Mouse (Mus musculus) erythroblast, adult 5-6 weeks (primary cell): ENCODE data around the gene Ttc13. TPM values are rescaled to one million over a fixed set of nuclear protein-coding genes. Genes with fewer than 3 reads are reported as not detected.

ENCODE experiments used
- ATAC-seq: replicated peaks from 2 replicates; pipeline ENCODE4 v1.8.0; 2016; ENCODE audit warnings: moderate number of reproducible peaks, mild to moderate bottlenecking, moderate TSS enrichment, inconsistent platforms; ENCODE audit not compliant: poor library complexity, low FRiP score, severe bottlenecking
- total RNA-seq, 2 experiments: library from RNA; stranded (forward) in 1 of 2; stranded (reverse) in 1 of 2; fragments of 150-400 nt in 1 of 2; fragments of 200-764, 138-1000 nt in 1 of 2; gene quantifications; 2 replicates each; pipeline versions ENCODE4 v1.2.3 to v1.2.4; 2015 to 2017; ENCODE audit warnings: low replicate concordance in 2 of 2

Ttc13 gene
- total RNA-seq (2015; ENCODE audit: low replicate concordance) (13.1 and 15.3 TPM in 2 replicates), total RNA-seq (2017; ENCODE audit: low replicate concordance) (8.8 and 18.3 TPM in 2 replicates)

DNA sequence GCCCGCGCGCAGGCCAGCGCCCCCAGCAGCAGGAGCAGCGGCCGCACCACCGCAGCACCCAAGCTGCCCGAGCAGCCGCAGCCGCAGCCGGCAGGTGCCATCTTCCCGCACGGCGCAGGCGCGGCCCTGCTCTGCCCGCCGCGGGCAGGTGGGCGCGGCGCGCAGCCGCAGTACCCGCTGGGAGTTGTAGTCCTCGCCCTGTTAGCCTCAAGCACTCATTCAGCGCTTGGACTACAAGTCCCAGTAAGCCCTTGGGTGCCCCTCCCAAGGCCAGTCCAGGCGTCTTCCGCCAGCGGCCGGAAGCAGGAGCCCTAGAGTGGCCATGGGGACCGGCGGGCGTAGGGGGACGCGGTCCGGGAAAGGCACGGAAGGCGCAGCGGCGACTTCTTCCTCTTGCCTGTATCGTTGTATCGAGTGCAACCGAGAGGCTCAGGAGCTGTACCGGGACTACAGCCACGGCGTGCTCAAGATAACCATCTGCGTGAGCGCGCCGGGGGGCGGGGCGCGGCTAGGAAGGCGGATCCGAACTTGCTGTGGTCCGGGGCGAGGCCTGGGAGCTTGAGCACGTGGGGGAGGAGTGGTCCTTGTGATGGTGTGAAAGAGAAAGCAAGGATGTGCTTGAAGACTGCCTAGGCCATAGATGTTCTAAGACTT lies at the start of gene Ttc13, which contains the start of gene Arv1:
TSS of gene Ttc13 (minus strand) at position 122 of the 654 bp plus-strand sequence.
TSS of gene Arv1 (plus strand) at position 278 of the 654 bp plus-strand sequence.
- peak; percentile 97 for ATAC-seq

GRCm38 (mm10) chr8:124763061-124763460 lies 41.3 kb upstream of the Ttc13 start:
- no peak for ATAC-seq

DNA sequence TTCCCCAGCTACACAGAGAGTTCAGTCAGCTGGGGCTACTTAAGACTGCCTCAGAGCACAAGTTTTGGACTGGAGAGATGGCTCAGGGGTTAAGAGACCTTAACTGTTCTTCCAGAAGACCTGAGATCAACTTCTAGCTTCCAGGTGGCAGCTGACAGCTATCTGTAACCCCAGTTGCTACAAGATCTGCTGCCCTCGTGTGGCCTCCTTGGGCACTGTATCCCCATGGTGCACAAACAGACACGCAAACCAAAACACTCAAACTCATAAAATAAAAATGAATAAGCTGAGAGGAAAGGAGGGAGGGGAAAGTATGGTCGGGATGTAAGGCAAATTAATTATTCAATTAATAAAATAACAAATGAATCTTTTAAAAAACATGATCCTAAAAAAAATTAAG lies 36.8 kb upstream of the Ttc13 start:
- ATAC-seq: no peak

DNA sequence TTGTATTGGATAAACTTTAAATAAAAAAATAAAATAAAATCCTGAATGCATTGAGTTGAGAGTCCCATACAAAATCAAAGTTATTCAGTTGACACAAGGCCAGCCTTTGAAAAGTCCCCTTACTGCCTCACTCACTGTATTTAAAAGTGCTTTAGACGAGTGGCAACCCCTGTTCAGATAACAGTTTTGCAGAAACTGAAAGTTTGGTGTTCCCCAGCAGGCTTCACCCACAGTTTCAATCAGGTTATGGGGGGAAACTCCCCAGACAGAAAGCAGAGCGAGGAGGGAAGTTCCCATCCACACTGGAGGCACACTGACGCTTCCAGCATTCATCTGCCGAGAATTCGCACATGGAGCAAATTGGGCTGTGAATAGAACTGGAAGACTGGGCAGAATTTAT lies 34.8 kb upstream of the Ttc13 start:
- ATAC-seq: no peak

- ATAC-seq: no peak
Observed at GRCm38 (mm10) chr8:124756153-124756552, 34.4 kb upstream of the Ttc13 start.

DNA sequence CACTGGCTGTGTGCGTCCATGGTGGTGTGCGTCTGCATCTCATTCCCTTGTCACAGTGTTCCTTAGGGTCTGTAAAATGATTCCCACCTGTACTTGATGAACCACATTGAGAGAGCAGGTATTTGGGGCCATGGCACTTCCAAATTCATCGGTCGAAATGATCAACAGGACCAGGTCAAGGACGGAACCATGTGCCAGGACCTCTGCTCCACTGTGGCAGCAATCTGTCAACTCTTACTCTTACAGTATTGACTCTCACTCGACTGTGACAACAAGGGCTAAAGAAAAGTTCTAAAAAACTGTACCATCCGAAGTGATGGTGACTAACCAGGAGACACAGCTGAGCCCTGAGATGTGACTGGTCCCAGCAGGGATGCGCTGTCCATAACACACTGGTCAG lies 33.7 kb upstream of the Ttc13 start:
- no peak for ATAC-seq

- ATAC-seq: no peak
Observed at GRCm38 (mm10) chr8:124754792-124755190, 33.0 kb upstream of the Ttc13 start.

DNA sequence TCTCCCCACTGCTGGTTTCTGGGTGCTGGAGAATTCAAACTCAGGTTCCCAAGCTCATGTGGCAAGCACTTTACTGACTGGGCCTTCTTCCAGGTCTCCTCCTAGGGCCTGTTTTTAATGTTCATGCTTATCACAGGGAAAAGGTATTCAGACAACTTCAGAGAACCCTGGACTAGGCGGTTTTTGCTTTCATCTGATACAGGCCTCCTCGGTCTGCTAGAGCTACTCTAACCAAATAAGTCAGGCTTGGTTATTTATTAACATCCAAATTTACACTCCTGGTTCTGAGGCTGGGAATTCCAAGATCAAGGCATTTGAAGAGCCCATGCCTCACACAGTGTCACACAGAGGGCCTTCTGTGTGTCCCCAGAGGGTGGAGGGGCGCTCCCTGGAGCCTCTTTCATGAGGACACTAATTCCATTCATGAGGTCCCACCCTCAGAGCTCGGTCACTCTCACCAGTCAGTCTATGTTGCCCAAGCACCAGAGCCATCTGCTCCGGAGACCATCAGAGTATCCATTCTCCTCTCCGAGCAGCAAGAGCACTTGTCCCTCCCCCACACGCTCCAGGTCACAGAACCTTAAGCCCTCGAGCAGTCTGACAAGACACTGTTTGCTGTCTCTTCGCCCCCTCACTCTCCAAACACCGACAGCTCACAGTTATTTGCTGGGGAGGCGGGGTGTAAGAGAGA lies 32.5 kb upstream of the Ttc13 start:
- ATAC-seq: no peak

- no peak for ATAC-seq
Observed at GRCm38 (mm10) chr8:124752325-124752862, 30.6 kb upstream of the Ttc13 start.

DNA sequence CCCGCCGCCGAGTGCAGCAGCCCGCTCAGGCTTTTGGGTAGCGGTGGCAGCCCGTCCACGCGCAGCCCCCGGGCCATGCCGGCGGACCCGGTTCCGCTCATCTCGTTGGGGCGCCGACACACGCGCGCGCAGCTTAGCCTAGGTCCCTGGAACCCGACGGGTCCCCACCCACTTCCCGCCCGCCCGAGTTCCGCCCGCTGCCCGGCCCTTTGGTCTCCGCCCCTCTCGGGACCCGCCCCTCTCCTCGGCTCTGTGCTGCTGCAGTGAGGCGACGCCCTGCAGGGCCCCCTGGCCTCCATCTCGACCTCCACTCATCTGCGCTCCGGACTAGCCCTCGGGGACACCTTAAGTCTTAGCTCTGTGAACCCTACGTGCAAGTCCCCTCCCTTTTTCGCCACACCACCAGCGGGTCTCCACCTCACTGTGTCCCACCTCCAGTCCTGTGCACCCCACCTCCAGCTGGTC lies 30.0 kb upstream of the Ttc13 start, which contains the start of gene Fam89a:
TSS of gene Fam89a (minus strand) at position 124 of the 465 bp plus-strand sequence.
- no peak; the same call in 1 of the 2 replicates for ATAC-seq

GRCm38 (mm10) chr8:124751191-124751590 lies 29.4 kb upstream of the Ttc13 start:
- no peak for ATAC-seq

- ATAC-seq: no peak
Observed at GRCm38 (mm10) chr8:124746661-124747060, 24.9 kb upstream of the Ttc13 start.

DNA sequence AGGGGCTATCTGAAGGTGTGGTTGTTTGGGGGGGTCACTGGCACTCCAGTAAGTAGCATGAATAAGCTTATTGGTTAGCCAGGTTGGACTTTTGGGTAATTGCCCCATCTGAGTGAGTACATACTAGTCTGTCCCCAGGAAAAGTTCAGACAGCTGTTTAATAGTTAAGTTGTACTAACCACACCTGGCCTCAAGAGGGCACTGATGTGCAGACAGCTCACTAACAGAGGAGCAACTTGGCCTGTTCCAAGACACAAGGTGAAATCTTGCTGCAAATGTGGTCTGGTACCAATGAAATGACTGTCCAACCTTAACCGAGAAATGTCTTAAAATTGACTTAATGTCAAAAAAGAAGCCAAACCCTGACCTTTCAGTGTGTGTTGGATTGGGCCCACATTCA lies 17.5 kb upstream of the Ttc13 start:
- peak; percentile 65 for ATAC-seq

GRCm38 (mm10) chr8:124735371-124735911 lies 13.7 kb upstream of the Ttc13 start:
- no peak for ATAC-seq

DNA sequence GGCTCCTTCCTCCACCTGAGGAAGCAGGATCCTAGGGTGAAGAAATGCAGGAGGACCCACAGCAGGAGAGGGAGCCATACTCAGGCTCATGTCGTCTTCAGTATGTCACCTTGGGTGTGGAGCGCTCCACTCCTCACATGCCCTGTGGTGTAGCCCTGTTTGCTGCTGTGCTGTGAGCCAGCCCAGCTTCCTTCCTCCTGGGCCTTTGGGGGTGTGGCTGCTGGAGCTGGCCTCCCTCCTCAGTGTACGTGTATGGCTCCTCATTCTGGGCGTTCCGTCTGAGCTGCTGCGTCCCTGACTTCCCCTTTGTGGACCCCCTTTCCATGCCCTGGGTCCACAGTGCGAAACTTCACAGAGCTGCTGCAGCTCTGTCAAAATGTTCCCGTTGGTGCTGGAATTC lies 11.0 kb upstream of the Ttc13 start:
- ATAC-seq: no peak

GRCm38 (mm10) chr8:124724301-124724700 lies 2.5 kb upstream of the Ttc13 start:
- ATAC-seq: no peak

- peak; percentile 4 for ATAC-seq
Observed at GRCm38 (mm10) chr8:124720938-124721861, 583 bp downstream of the Ttc13 start.

DNA sequence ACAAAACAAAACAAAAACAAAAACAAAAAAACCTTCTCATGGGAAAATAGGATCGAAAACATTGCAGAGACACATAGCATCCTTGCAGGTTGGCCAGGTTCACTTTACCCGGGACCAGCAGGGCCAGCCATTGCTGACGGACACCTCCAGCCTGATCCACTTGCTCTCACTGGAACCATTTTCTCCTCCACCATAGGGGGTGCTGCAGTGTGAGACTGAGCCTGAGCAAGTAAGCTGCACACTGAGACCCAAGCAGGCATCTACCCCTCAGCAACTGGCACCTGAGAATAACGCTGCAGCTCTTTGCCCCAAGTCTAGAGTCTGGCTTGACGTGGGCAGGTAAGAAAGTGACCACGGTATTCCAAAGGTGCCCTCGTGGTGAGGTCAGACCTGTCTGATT lies 1.6 kb downstream of the Ttc13 start:
- no peak for ATAC-seq

DNA sequence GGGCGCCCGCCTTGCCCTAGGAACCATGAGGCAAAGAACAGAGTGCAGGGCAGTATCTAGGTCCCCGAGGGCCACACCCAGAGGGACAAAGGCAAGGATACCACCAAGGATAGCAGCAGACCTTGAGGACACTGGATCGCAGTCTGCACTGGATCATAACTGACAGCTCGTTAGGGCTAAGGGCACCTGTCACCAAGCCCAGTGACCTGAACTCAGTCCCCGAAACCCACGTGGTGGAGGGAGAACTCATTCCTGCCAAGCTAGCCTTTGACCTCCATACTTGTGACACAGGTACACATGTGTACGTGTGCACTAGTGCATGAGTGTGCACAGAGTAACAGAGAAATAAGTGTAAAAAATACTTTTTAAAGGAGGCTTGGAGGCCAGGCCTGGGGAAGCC lies 6.0 kb downstream of the Ttc13 start:
- ATAC-seq: no peak

DNA sequence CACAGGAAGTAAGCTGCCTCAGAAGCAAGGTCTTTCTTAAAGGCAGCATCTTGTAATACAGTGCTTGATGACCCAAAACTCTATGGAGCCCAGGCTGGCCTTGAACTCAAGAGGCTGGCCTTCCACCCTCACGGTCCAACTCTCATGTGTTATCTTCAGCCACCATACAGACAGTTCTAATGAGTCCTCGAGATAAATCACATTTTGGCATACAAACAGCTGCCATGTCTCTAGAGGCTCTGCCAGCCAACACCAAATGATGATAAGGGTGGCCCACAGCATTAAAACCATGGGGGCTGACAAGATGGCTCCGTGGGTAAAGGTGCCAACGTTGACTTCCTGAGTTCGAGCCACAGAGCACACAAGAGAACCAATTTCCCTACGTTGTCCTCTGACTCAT lies 8.6 kb downstream of the Ttc13 start:
- peak; percentile 79 for ATAC-seq
